Mouse (Mus musculus) ES-Bruce4 (cell line): ENCODE measurements at regions not wholly inside any gene's neighbourhood (a gene's known extent, or its start where the extent isn't known, plus 50 kb on each side); places are given as distances from the start of the nearest gene placed in this dataset.
"Not testable (repeated sequence)": the region's sequence is repeated elsewhere in the genome, so short reads cannot be mapped to it uniquely, and the experiment has no call there.

Source experiments
- EP300 ChIP-seq: IDR thresholded peaks from 2 replicates; pipeline ENCODE4 v1.6.1; 2011; ENCODE audit warnings: low read depth, low read length; ENCODE audit not compliant: insufficient read depth
- POLR2A ChIP-seq: IDR thresholded peaks from one replicate; pipeline ENCODE4 v1.8.1; 2011; ENCODE audit warnings: low read length; ENCODE audit not compliant: insufficient read depth

GRCm38 (mm10) chr19:54151766-54152165, 107.8 kb downstream of the Adra2a start:
- not testable (repeated sequence) for TF ChIP-seq EP300, POLR2A
